Mouse (Mus musculus) olfactory bulb, adult 2 months (tissue): ENCODE measurements around the gene Gpr75.

Experiments used
- CTCF ChIP-seq: fragments of 200-500 bp; IDR thresholded peaks from 2 replicates; pipeline ENCODE4 v1.5.1; 2012; ENCODE audit warnings: low read depth, mild to moderate bottlenecking, low read length, moderate library complexity; ENCODE audit not compliant: insufficient read depth
- POLR2A ChIP-seq: fragments of 200-500 bp; IDR thresholded peaks from 2 replicates; pipeline ENCODE4 v1.6.1; 2012; ENCODE audit warnings: mild to moderate bottlenecking, low read depth, low read length, moderate library complexity; ENCODE audit not compliant: insufficient read depth

DNA sequence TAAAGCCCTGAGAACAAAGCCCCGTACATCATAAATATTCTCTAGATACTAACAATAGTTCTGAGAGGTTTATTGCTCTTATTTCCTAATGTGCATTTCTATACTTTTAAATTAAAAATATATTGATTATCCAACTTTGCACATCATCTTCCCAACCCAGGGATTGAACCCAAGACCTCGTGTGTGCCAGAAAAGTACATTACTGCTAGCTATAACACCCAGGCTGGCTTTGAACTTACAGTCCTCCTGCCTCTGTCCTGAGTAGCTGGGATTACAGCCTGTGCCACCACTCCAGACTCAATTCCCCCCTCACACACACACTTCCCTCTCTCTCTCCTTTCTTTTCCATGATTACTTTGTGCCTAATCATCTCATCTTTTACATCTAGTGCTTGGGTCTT lies 3.0 kb downstream of the Gpr75 start:
- no peak for TF ChIP-seq POLR2A
- TF ChIP-seq CTCF = no peak
